In genomic region chr9:32938857-32939256, GRCm38 (mm10) we compare ENCODE assay signal across 19 mouse cellular contexts.
DNase-seq lines count a peak whose midpoint lies in the region; ATAC-seq and TF ChIP-seq lines count a peak whose summit lies in the region.
"Had no signal": no experiment of that assay in that cellular context is flagged by ENCODE, and none has a peak within 500 bp of the region (broad histone marks: within the 10 kb centered on the region; RNA-seq: fewer than 3 reads in every experiment).

No protein-coding gene starts in this region.

- no peak overlapping the region; the same call in 1 of the 2 replicates for H3K27ac ChIP-seq in thymus, adult 2 months (ENCODE audit: control insufficient read depth, insufficient read depth, low read length)
- H3K27ac ChIP-seq: embryonic facial prominence, embryonic 12.5 days; forebrain, embryonic 15.5 days; hindbrain, embryonic 14.5 days had no signal

- H3K4me3 ChIP-seq in thymus, adult 2 months (ENCODE audit: control insufficient read depth, insufficient read depth, low read length): no peak overlapping the region
- H3K4me3 ChIP-seq: embryonic facial prominence, embryonic 12.5 days; forebrain, embryonic 15.5 days had no signal

- peak; percentile 53 for DNase-seq in thymus, postnatal 0 days (ENCODE audit: low spot score)
- no peak for DNase-seq in thymus, adult 2 months
- peak; percentile 81 for DNase-seq in induced T-regulatory cell, adult 2 months (ENCODE audit: low read depth)
- DNase-seq in thymus, postnatal 4 days: peak; percentile 22
- DNase-seq in neural tube, embryonic 10.5 days (ENCODE audit: extremely low spot score, low spot score): no peak
- DNase-seq in adrenal gland, postnatal 36 days: no peak
- DNase-seq: adrenal gland, adult 8-10 months; cerebellum, adult 11 months; cerebellum, adult 8-10 months; cerebellum, postnatal 25 days; gastrocnemius, postnatal 10 days; heart, postnatal 14 days had no signal

- H3K36me3 ChIP-seq in thymus, adult 2 months (ENCODE audit: control insufficient read depth, insufficient read depth, low read length): no peaks in the 10 kb centered on the region
- H3K36me3 ChIP-seq: embryonic facial prominence, embryonic 12.5 days; forebrain, embryonic 15.5 days had no signal

- no peaks in the 10 kb centered on the region for H3K27me3 ChIP-seq in thymus, adult 2 months (ENCODE audit: control insufficient read depth, insufficient read depth, low read length)
- H3K27me3 ChIP-seq: CH12.LX had no signal

- peaks cover 35% of the 10 kb centered on the region for H3K4me1 ChIP-seq in thymus, adult 2 months (replicated peaks; ENCODE audit: control insufficient read depth, insufficient read depth, low read length)

- ATAC-seq in CD4-positive, CD25-positive, alpha-beta regulatory T cell, adult 4 months: peak; percentile 35
- ATAC-seq: forebrain, embryonic 15.5 days; intestine, postnatal 0 days; Patski had no signal

- no peak for TF ChIP-seq POLR2A in thymus, adult 2 months (IDR thresholded peaks at IDR 0.05; ENCODE audit: control insufficient read depth, extremely low read depth, insufficient read depth, low read length, poor library complexity)

- no peak for TF ChIP-seq CTCF in thymus, adult 2 months (IDR thresholded peaks at IDR 0.05; ENCODE audit: borderline replicate concordance, control insufficient read depth, extremely low read depth, insufficient read depth, low read length, poor library complexity)

- 52% methylated on average over 6 of the region's 6 CpGs for WGBS in thymus, adult 2 months

Comparison
In these comparisons a context has a peak if more than half of its experiments do, and no peak if none do; other contexts are left out.
1. DNase-seq: peak in thymus, postnatal 0 days (single experiment), induced T-regulatory cell, adult 2 months (single experiment) and thymus, postnatal 4 days (single experiment); none in thymus, adult 2 months (single experiment), neural tube, embryonic 10.5 days (single experiment) and adrenal gland, postnatal 36 days (0 of 2).